28 mouse cellular contexts compared by ENCODE assay signal in the genomic region with DNA sequence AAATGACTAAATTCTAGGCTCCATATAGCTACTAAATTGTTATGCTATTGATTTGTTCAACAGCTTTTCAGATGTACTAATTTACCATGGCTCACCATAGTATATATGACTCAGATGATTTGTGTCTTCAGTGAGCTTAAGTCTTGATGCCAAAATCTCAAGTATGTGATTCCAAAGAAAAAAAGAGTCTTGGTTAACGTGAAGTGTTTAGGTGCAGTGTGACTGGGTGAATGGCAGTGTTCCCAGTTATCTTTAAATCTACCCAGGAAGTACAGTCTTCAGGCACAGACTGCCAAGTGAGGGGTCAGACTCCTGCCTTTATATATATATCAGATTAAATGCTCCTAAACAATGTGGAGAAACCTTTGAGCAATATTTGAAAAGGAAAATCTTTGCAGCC.
"Had no signal": no experiment of that assay in that cellular context is flagged by ENCODE, and none has a peak within 500 bp of the region (broad histone marks: within the 10 kb centered on the region; RNA-seq: fewer than 3 reads in every experiment).

No protein-coding gene starts in this region.

- H3K4me3 ChIP-seq: heart, adult 2 months; heart, embryonic 10.5 days; heart, embryonic 12.5 days; hindbrain, embryonic 10.5 days; hindbrain, embryonic 13.5 days; hindbrain, embryonic 15.5 days; kidney, embryonic 15.5 days; limb, embryonic 13.5 days; limb, embryonic 15.5 days; liver, embryonic 13.5 days; liver, embryonic 15.5 days had no signal

- DNase-seq: gastrocnemius, postnatal 14 days; gastrocnemius, postnatal 36 days; heart, adult 11 months; heart, adult 2 months; heart, postnatal 10 days; heart, postnatal 4 days; kidney, adult 11 months; kidney, adult 2 months; kidney, adult 9 months; kidney, postnatal 14 days; kidney, postnatal 36 days; layer of hippocampus, adult 9-11 months; layer of hippocampus, postnatal 36 days; left cerebral cortex, postnatal 4 days; liver, embryonic 13.5 days had no signal

- H3K9ac ChIP-seq: heart, embryonic 12.5 days; hindbrain, embryonic 13.5 days; hindbrain, embryonic 15.5 days; kidney, embryonic 15.5 days; limb, embryonic 13.5 days; limb, embryonic 15.5 days; liver, embryonic 13.5 days; liver, embryonic 15.5 days had no signal

- H3K4me2 ChIP-seq: heart, embryonic 12.5 days; hindbrain, embryonic 13.5 days; hindbrain, embryonic 15.5 days; kidney, embryonic 15.5 days; limb, embryonic 13.5 days; limb, embryonic 15.5 days; liver, embryonic 11.5 days; liver, embryonic 13.5 days; liver, embryonic 15.5 days had no signal

- H3K27ac ChIP-seq: heart, adult 2 months; heart, embryonic 10.5 days; hindbrain, embryonic 10.5 days; hindbrain, embryonic 13.5 days; hindbrain, embryonic 15.5 days; hindbrain, postnatal 0 days; kidney, embryonic 15.5 days; kidney, postnatal 0 days; limb, embryonic 13.5 days; limb, embryonic 15.5 days; liver, embryonic 13.5 days; liver, embryonic 15.5 days had no signal

- ATAC-seq: hindbrain, postnatal 0 days; intestine, embryonic 16.5 days had no signal

- H3K27me3 ChIP-seq: heart, embryonic 12.5 days; hindbrain, embryonic 13.5 days; hindbrain, embryonic 15.5 days; kidney, embryonic 15.5 days; limb, embryonic 13.5 days; limb, embryonic 15.5 days; liver, embryonic 13.5 days; liver, embryonic 15.5 days had no signal

- H3K4me1 ChIP-seq: heart, embryonic 10.5 days; heart, embryonic 12.5 days; hindbrain, embryonic 10.5 days; hindbrain, embryonic 13.5 days; hindbrain, embryonic 15.5 days; kidney, embryonic 15.5 days; limb, embryonic 13.5 days; limb, embryonic 15.5 days; liver, embryonic 13.5 days; liver, embryonic 15.5 days had no signal

- H3K36me3 ChIP-seq: heart, embryonic 10.5 days; heart, embryonic 12.5 days; hindbrain, embryonic 10.5 days; hindbrain, embryonic 13.5 days; hindbrain, embryonic 15.5 days; kidney, embryonic 15.5 days; limb, embryonic 13.5 days; limb, embryonic 15.5 days; liver, embryonic 13.5 days; liver, embryonic 15.5 days had no signal

- H3K9me3 ChIP-seq: heart, embryonic 10.5 days; heart, embryonic 12.5 days; hindbrain, embryonic 10.5 days; hindbrain, embryonic 13.5 days; hindbrain, embryonic 15.5 days; kidney, embryonic 15.5 days; limb, embryonic 13.5 days; limb, embryonic 15.5 days; liver, embryonic 13.5 days; liver, embryonic 15.5 days had no signal
